Mouse (Mus musculus): ENCODE measurements at regions not wholly inside any gene's neighbourhood (a gene's known extent, or its start where the extent isn't known, plus 50 kb on each side); places are given as distances from the start of the nearest gene placed in this dataset.

GRCm38 (mm10) chr16:22750725-22751287, 60.6 kb downstream of the Crygs start:
- no peak for DNase-seq

- no peak for DNase-seq
Measured at GRCm38 (mm10) chr16:22744121-22744855, 67.1 kb downstream of the Crygs start.

- DNase-seq: no peak
Measured at GRCm38 (mm10) chr16:22743461-22743860, 67.9 kb downstream of the Crygs start.

GRCm38 (mm10) chr16:22741496-22741895, 69.9 kb downstream of the Crygs start:
- no peak for DNase-seq

GRCm38 (mm10) chr16:22734529-22735022, 76.8 kb downstream of the Crygs start:
- DNase-seq: no peak

- peak in 1 of 2 experiments; percentile 5 for DNase-seq
Measured at GRCm38 (mm10) chr16:22733772-22734528, 76.9 kb upstream of the Dgkg start.

- no peak for DNase-seq
Measured at GRCm38 (mm10) chr16:22729096-22729495, 72.1 kb upstream of the Dgkg start.

- no peak for DNase-seq
Measured at GRCm38 (mm10) chr16:22725261-22725660, 68.2 kb upstream of the Dgkg start.

- DNase-seq: no peak
Measured at GRCm38 (mm10) chr16:22723333-22723732, 66.3 kb upstream of the Dgkg start.

GRCm38 (mm10) chr16:22719791-22720190, 62.8 kb upstream of the Dgkg start:
- DNase-seq: no peak

- no peak for DNase-seq
Measured at GRCm38 (mm10) chr16:22719304-22719703, 62.3 kb upstream of the Dgkg start.

- DNase-seq: no peak
Measured at GRCm38 (mm10) chr16:22717462-22717861, 60.4 kb upstream of the Dgkg start.

GRCm38 (mm10) chr16:22716306-22716830, 59.3 kb upstream of the Dgkg start:
- no peak for DNase-seq

- DNase-seq: no peak
Measured at GRCm38 (mm10) chr16:22714315-22714714, 57.3 kb upstream of the Dgkg start.

- DNase-seq: no peak
Measured at GRCm38 (mm10) chr16:22708768-22709167, 51.7 kb upstream of the Dgkg start.

Data from lung, postnatal 4 days (tissue).